Mouse (Mus musculus) frontal cortex, postnatal 36 days (tissue): ENCODE data around the gene Macc1.
A peak's percentile ranks its signal among the peaks of the same experiment; 100 is the strongest.

ENCODE experiments used
- DNase-seq, 2 experiments: peaks; one replicate each; pipeline ENCODE4 v3.0.0; 2022; ENCODE audit warnings: low spot score in 2 of 2

Macc1 gene

DNA sequence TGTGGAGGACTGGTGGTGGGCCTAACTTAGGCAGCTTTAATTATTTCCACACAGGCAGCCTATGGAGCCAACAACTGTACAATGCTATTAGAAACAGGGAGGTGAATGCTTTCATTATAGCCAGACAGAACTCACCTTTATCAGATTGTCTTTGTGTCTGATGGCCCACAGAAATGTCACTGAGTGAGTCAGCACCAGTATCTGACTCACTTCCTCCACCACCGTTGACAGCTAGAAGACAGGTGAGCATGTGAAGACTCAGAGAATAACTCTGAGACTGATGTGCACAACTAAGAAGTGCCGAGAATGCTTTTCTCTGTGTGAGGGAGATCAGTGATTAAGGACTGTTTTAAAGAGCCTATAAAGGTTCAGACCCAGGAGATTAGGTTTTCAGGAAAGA lies 73.9 kb downstream of the Macc1 start:
- no peak for DNase-seq

GRCm38 (mm10) chr12:119390192-119390684 lies 76.2 kb downstream of the Macc1 start:
- DNase-seq, result no peak

- DNase-seq, result no peak
Observed at GRCm38 (mm10) chr12:119398046-119398659, 84.1 kb downstream of the Macc1 start.

DNA sequence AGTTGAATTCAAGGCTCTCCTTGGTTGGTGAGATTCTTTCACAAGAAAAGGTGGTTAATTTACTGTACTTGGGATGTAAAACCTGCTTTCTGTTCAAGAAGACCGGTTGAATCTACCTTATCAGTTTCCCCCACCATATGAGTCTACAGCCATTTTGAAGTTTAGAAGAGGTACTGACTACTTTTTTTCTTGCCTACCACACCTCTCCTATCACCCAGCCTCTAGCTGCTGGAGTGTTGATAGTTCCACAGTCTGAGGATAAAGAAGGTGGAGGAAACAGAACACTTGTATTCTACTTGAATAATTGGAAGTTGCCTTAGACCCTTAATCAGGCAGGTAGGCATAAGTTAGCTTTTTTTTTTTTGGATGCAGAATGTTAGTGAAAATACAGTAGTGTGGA lies 88.2 kb downstream of the Macc1 start:
- DNase-seq, result no peak

- DNase-seq, result no peak
Observed at GRCm38 (mm10) chr12:119402796-119403195, 88.7 kb downstream of the Macc1 start.

GRCm38 (mm10) chr12:119404810-119405209 lies 90.7 kb downstream of the Macc1 start:
- no peak for DNase-seq

DNA sequence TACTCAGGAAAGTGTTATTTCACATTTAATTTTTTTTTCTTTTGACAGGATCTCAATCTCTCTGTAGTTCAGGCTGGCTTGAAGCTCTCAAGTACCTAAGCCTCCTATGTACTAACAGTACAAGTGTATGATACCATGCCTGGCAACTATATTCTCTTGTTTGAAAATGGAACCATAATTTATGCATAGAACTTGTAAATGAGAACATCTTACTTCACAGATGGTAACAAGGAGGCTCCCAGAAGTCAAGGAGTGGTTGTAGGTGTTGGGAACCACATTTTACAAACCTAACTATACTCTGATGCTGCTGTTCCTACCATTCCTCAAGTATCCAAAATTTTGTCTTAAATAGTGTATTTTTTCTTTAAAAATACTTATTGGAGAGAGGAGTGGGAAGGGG lies 96.5 kb downstream of the Macc1 start:
- DNase-seq, result peak in 1 of 2 experiments; percentile 11

- DNase-seq, result no peak
Observed at GRCm38 (mm10) chr12:119410956-119411355, 96.9 kb downstream of the Macc1 start.

DNA sequence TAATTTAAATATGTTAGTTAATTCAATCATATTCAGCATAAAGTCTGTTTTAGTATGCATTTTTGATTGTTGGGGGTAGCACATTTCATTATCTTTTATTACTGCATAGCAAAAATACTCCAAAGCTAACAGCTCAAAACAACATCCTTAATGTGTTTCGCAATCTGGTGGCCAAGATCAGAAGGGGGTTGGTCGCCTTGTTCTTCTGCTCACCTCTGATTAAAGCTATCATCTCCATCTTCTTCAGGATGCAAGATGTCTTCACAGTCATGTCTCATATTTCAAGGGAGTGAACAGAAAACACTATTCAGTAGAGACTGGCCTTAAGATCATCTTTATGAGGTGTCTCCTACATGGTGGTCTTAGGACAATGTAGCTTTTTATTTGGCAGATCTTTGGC lies 97.9 kb downstream of the Macc1 start:
- no peak for DNase-seq

DNA sequence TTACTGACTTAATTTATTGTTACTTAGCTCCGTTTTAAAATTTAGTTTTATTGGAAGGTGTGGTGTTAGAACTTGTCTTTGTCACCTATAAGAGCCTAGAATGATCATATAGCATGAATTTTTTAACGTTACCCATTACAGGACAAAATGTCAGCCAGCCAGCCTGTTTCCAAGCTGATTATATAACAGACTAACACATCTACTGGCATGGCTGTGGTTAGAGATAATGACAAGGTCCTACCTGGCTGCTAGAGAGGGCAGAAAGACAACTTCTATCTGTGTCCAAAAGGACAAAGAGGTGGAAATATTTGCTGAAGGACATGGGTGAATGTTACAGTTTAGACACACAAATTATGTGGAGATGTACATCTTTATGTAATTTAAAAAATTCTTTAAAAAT lies 101.8 kb downstream of the Macc1 start:
- no peak for DNase-seq

- no peak for DNase-seq
Observed at GRCm38 (mm10) chr12:119425749-119426148, 111.7 kb downstream of the Macc1 start.

- no peak for DNase-seq
Observed at GRCm38 (mm10) chr12:119426182-119426886, 112.3 kb downstream of the Macc1 start.

DNA sequence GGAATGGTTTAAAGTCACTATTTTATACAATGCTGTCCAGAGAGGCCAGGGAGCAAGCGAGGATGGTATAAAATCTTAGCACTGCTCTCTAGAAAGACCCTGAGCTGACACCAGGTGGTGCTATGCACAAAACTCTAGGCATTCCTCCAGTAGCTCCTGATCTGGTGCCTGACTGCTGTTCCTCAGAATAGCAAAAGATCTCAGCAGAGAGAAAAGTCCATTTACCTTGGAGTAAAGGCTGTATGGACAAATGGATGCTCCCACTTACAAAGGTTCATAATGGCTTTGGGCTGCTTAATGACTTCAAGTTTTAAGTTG lies 112.8 kb downstream of the Macc1 start:
- peak; percentile 47 to 82 for DNase-seq

DNA sequence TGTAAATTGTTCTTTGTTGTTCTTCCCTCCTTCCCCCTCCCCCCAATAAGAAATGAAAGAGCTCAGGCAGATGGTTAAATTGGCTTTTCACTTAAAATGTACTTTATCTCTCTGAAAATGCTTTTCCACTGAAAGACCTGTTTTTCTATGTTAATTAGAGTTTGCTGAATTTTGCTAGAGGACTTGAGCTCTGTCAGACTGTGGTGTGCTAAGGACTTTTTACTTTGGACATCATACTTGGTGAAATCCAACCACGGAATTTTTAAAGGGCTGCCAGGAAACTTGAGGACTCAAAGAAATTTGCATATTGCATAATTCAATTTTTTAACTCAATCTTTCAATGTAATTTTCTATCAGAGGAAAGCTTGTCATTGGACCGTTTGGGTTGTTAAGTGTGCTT lies 126.7 kb downstream of the Macc1 start:
- no peak for DNase-seq

DNA sequence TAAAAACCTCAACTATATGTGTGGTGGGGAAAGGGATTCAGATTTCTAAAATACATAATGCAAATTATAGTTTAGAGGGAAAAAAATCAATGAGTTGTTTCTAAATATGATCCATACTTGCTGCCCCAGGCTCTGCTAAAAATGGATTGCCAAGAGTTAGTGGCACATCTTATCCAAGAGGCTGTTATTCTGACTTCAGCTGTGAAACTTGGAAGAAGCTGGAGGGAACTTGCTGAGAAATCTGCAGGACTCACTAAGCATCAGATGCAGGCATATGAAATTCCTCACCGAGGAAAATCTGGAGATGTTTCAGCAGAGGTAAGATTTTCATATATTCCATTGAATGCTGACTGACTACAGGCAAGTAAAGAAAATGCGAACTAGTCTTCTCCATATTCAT lies 136.0 kb downstream of the Macc1 start:
- peak; percentile 13 to 55 for DNase-seq

GRCm38 (mm10) chr12:119451232-119451631 lies 137.2 kb downstream of the Macc1 start:
- no peak for DNase-seq

GRCm38 (mm10) chr12:119454076-119454475 lies 140.0 kb downstream of the Macc1 start:
- DNase-seq, result peak in 1 of 2 experiments; percentile 40

DNA sequence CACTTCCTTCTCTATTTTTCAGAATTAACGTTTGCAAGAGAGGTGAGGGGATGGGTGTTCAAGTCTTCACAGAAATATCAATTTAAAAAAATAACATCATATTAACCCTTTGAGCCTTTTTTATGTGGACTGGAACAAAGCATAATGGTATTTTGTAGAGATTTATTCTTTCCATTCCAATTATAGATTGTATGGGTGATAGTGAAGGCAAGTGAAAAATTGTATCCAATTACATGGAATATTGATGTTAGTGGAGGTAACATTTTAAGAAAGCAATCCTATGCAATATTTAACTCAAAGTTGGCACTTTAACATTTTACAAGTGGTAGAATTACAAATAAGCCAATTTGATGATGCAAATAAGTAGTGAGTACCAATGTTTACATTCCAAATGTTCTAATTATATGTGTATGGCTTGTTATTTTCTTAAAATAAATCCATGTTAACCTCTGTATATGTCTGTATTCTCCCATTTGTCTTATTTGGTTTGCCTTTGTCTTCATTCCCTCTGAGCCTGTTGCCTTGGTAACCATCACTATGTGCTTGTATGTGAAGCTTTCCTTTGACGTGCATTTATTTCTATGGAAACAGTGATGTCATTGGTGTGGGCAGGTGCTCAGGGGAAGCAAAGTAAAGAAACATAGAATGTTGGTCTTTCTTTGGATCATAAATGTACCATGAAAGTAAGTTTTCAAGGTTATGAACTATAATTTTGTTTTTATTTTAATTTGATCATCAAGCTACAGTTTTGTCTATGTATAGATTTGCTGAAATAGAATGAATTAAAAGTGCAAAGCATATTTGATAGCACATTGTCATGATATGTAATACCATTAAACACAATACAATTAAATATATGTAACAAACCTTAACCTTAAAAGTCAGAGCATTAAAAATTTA lies 150.2 kb downstream of the Macc1 start:
- DNase-seq, result peak in 1 of 2 experiments; percentile 58

DNA sequence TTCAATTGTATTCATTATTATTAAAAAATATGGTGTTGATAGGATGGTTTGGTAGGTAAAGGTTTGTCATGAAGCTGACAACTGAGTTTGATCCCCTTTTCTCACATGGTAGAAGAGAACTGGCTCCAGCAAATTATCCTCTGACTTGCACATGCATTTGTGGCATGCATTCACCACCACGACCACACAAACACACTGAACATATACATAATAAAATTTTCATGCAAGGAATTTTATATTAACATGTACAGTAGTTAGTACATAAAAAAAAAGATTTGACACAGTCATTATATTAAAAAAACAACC lies 150.8 kb downstream of the Macc1 start:
- no peak for DNase-seq

DNA sequence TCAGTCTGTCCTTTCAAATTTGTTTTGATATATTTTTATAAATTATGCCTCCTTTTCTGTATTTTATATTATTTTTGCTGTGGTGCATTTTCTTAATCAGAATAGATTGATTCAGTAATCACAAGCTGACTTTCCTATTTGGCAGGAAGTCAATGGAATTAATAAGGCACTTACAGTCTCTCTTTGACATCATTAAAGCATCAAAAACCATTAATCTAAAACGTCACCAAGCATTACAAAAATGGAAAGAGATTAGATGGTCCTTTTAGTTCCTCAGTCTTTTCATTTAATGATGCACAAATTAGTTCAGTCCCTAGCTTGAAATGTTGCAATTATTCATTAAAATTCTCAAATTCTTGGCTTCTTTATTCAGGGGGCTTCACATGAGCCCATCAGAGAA lies 153.6 kb downstream of the Macc1 start:
- DNase-seq, result no peak

DNA sequence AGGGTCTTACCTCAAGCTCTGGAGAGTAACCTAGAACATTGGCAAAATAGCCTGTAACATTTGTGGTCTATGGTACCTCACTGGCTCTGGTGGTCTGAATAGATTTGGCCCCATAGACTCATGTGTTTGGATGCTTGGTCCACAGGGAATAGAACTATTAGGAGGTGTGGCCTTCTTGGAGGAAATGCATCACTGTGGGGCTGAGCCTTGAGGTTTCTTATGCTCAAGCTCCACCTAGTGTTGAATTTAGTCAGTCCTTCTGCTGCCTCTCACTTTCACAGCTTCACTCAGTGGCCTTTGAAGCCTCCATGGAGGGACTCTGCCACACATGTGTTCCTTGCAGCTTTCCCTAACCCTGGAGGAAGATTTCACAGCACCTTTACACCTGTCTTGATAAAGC lies 156.2 kb downstream of the Macc1 start:
- no peak for DNase-seq

DNA sequence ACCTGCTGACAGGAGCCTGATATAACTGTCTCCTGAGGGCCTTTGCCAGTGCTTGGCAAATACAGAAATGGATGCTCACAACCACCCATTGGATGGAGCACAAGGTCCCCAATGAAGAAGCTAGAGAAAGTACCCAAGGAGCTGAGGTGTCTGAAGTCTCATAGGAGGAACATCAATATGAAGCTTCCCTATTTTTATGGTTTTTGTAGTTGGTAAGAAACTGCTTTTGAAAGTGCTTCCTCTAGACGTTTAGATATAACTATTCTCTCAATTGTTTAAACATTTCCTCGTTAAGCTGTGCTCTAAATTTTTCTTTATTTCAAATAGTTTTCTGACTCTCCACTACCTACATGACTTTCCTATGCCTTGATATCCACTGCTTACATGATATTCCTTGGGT lies 169.2 kb downstream of the Macc1 start:
- no peak for DNase-seq
